Comparison of ENCODE assay signal across 8 mouse cellular contexts in genomic region chr11:113803321-113803941, GRCm38 (mm10). TPM values are rescaled to one million over a fixed set of nuclear protein-coding genes. Genes with fewer than 3 reads are reported as not detected.
DNase-seq lines count a peak whose midpoint lies in the region; ATAC-seq lines count a peak whose summit lies in the region.

No protein-coding gene starts in this region.

- ATAC-seq in lung, embryonic 15.5 days (ENCODE audit: borderline replicate concordance, extremely low read depth, low FRiP score, low TSS enrichment), result no peak
- ATAC-seq in erythroid progenitor cell, adult 5-6 weeks (replicated peaks; ENCODE audit: low FRiP score, poor library complexity, severe bottlenecking), result no peak

- H3K4me1 ChIP-seq in embryonic facial prominence, embryonic 10.5 days, result peaks cover 76% of the 10 kb centered on the region
- H3K4me1 ChIP-seq in lung, embryonic 15.5 days, result peaks cover 63% of the 10 kb centered on the region

- H3K9ac ChIP-seq in lung, embryonic 15.5 days, result no peak overlapping the region

- no peak overlapping the region for H3K4me2 ChIP-seq in lung, embryonic 15.5 days

- WGBS in embryonic facial prominence, embryonic 10.5 days, result 72% methylated on average over 9 of the region's 9 CpGs
- WGBS in lung, embryonic 15.5 days, result 59% methylated on average over 9 of the region's 9 CpGs

- H3K4me3 ChIP-seq in embryonic facial prominence, embryonic 10.5 days, result no peak overlapping the region
- H3K4me3 ChIP-seq in lung, embryonic 15.5 days, result no peak overlapping the region

- H3K36me3 ChIP-seq in embryonic facial prominence, embryonic 10.5 days (replicated peaks), result no peaks in the 10 kb centered on the region
- H3K36me3 ChIP-seq in lung, embryonic 15.5 days, result no peaks in the 10 kb centered on the region

- no peaks in the 10 kb centered on the region for H3K9me3 ChIP-seq in embryonic facial prominence, embryonic 10.5 days
- H3K9me3 ChIP-seq in lung, embryonic 15.5 days, result no peaks in the 10 kb centered on the region

- H3K27me3 ChIP-seq in embryonic facial prominence, embryonic 10.5 days (replicated peaks; ENCODE audit: low read depth, poor library complexity, severe bottlenecking), result peaks cover 22% of the 10 kb centered on the region
- H3K27me3 ChIP-seq in lung, embryonic 15.5 days, result no peaks in the 10 kb centered on the region

- H3K27ac ChIP-seq in embryonic facial prominence, embryonic 10.5 days (replicated peaks), result peak overlapping the region; percentile 69
- H3K27ac ChIP-seq in lung, embryonic 15.5 days, result 0 out of 2 replicates have a peak overlapping the region, but pooled peaks have one; percentile 21

- intact Hi-C loops in heart, postnatal 25 days (cut with DNase I), result no loop called here

- DNase-seq in adrenal gland, adult 2 months, result peak; percentile 44
- no peak for DNase-seq in adrenal gland, adult 8-10 months
- peak; percentile 61 for DNase-seq in CD4-positive helper T cell, adult 2 months (ENCODE audit: low read depth, low spot score)
- DNase-seq in embryonic facial prominence, embryonic 10.5 days (ENCODE audit: low spot score), result peak; percentile 55
- no peak for DNase-seq in gastrocnemius, postnatal 25 days
- no peak for DNase-seq in heart, postnatal 25 days (ENCODE audit: low spot score)

RNA-seq across cellular contexts. Expression of gene Cdc42ep4, which starts 51.8 kb away (rescaled TPM):
- total RNA-seq in adrenal gland, adult 2 months (2021), result 100 to 1,000 TPM in 1 of 2 experiments, 10 to 100 TPM in 1; 96.8 to 142 TPM
- 155 and 228 TPM in 2 replicates for polyA plus RNA-seq in adrenal gland, adult 2 months (2012; rRNA removed)
- total RNA-seq in adrenal gland, adult 8-10 months (2022), result 100 to 1,000 TPM in 2 of 4 experiments, 10 to 100 TPM in 2; 90.2 to 151 (median 111) TPM
- polyA plus RNA-seq in embryonic facial prominence, embryonic 10.5 days (2016; fragmentation: Nextera tagmentation; extraction: Ambion mirVana), result 117 TPM in 2 replicates
- polyA plus RNA-seq in lung, embryonic 15.5 days (2015; fragmentation: Nextera tagmentation; extraction: Ambion mirVana), result 122 TPM in 2 replicates
- 18.0 and 19.8 TPM in 2 replicates for total RNA-seq in erythroid progenitor cell, adult 5-6 weeks (2015; ENCODE audit: low replicate concordance)
- 31.3 and 33.8 TPM in 2 replicates for total RNA-seq in erythroid progenitor cell, adult 5-6 weeks (2017; ENCODE audit: low replicate concordance)
- total RNA-seq in gastrocnemius, postnatal 25 days (2021), result 1 to 10 TPM; 5.2 to 7.3 TPM
- 10 to 100 TPM; 12.5 to 17.7 TPM for total RNA-seq in heart, postnatal 25 days (2021)

Comparison
In these comparisons a context has a peak if more than half of its experiments do, and no peak if none do; other contexts are left out.
1. DNase-seq: peak in adrenal gland, adult 2 months (single experiment), CD4-positive helper T cell, adult 2 months (single experiment) and embryonic facial prominence, embryonic 10.5 days (single experiment); none in adrenal gland, adult 8-10 months (single experiment), gastrocnemius, postnatal 25 days (single experiment) and heart, postnatal 25 days (single experiment).